Mouse (Mus musculus) midbrain, postnatal 0 days (tissue): ENCODE measurements around the gene Tacr2. TPM values are rescaled to one million over a fixed set of nuclear protein-coding genes. Genes with fewer than 3 reads are reported as not detected.

Experiments used
- ATAC-seq: fragments of 200-750 bp; cut with Nextera tagmentation; 2 replicates; pipeline ENCODE4 v1.8.0; 2017; ENCODE audit warnings: moderate number of reproducible peaks, mild to moderate bottlenecking, moderate TSS enrichment, moderate library complexity; ENCODE audit not compliant: low FRiP score
- DNase-seq: peaks from one replicate; pipeline ENCODE4 v3.0.0-alpha.2; 2015; ENCODE audit warnings: low spot score
- H3K27ac ChIP-seq: fragments of 300-500 bp; sonication (generic); 2 replicates; pipeline ENCODE4 v1.5.1; 2014; ENCODE audit warnings: low read depth, mild to moderate bottlenecking, low read length, mixed read lengths
- H3K27me3 ChIP-seq: fragments of 300-500 bp; sonication (generic); 2 replicates; pipeline ENCODE4 v1.6.1; 2014; ENCODE audit warnings: low read length, control low read depth, mixed read lengths; ENCODE audit not compliant: insufficient read depth
- H3K36me3 ChIP-seq: fragments of 300-500 bp; sonication (generic); 2 replicates; pipeline ENCODE4 v1.6.1; 2014; ENCODE audit warnings: low read length, control low read depth, mixed read lengths; ENCODE audit not compliant: insufficient read depth
- H3K4me1 ChIP-seq: fragments of 300-500 bp; sonication (generic); 2 replicates; pipeline ENCODE4 v1.6.1; 2014; ENCODE audit warnings: mild to moderate bottlenecking, control low read depth, antibody characterized with exemption, low read length, mixed read lengths; ENCODE audit not compliant: insufficient read depth
- H3K4me2 ChIP-seq: fragments of 300-500 bp; sonication (generic); 2 replicates; pipeline ENCODE4 v1.6.1; 2014; ENCODE audit warnings: low read depth, mild to moderate bottlenecking, low read length, mixed read lengths; ENCODE audit not compliant: poor library complexity, severe bottlenecking
- H3K4me3 ChIP-seq: fragments of 300-500 bp; sonication (generic); 2 replicates; pipeline ENCODE4 v1.5.1; 2014; ENCODE audit warnings: low read depth, mild to moderate bottlenecking, low read length, moderate library complexity
- H3K9ac ChIP-seq: fragments of 300-500 bp; sonication (generic); replicated peaks from 2 replicates; pipeline ENCODE4 v1.6.1; 2014; ENCODE audit warnings: mild to moderate bottlenecking, low read length, moderate library complexity, mixed read lengths; ENCODE audit not compliant: poor library complexity, severe bottlenecking
- H3K9me3 ChIP-seq: fragments of 300-500 bp; sonication (generic); 2 replicates; pipeline ENCODE4 v1.6.1; 2016; ENCODE audit warnings: low read length, control low read depth
- CTCF ChIP-seq: IDR thresholded peaks from 2 replicates; pipeline ENCODE4 v1.5.1; 2016; ENCODE audit warnings: antibody characterized with exemption, mild to moderate bottlenecking
- WGBS: fragments of 180-500 bp; shearing (Covaris S2); extraction: QIAGEN DNeasy Blood & Tissue Kit; methylation state at CpG from one replicate; pipeline ENCODE4 v1.1.7; 2014; 5-methylcytosine and 5-hydroxymethylcytosine counted together
- polyA plus RNA-seq: library from polyadenylated mRNA; unstranded; fragments of >200 nt; fragmentation: Nextera tagmentation; extraction: Ambion mirVana; gene quantifications from 2 replicates; pipeline ENCODE4 v1.2.1, GENCODE M21; 2015
- total RNA-seq: library from RNA; depleted of rRNA; stranded (reverse); fragments of >200 nt; gene quantifications from 2 replicates; pipeline ENCODE4 v1.2.3, GENCODE M21; 2014

Tacr2 gene
- total and polyA plus RNA-seq, 2 experiments from 2014 or later, result 0.06 TPM; not detected in 1

DNA sequence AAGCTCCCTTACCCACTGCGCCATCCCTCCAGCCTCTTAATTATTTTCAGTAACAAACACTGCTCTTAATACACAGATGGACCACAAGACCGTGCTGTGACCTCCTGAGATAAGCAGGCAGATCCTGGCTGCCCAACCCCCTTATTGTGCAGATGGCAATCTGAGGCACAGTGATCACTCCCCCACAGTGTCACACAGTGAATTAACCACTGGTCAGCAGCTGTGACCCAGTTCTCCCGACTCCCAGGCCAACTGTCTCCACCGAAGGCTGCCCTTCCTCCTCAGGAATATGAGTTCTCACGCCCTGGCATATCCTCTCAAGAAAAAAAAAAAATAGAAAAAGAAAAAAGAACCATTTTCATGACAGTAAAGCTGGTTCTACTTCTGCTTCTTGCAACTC lies 35.6 kb upstream of the Tacr2 start:
- Histone ChIP-seq H3K9me3 (no peaks in the 10 kb centered on the region), H3K4me2 (no peak overlapping the region), H3K36me3 (no peaks in the 10 kb centered on the region), H3K9ac (no peak overlapping the region), H3K4me1 (no peaks in the 10 kb centered on the region), H3K4me3 (no peak overlapping the region), H3K27ac (no peak overlapping the region), H3K27me3 (no peaks in the 10 kb centered on the region)
- no peak for TF ChIP-seq CTCF
- WGBS, result 45% methylated on average over 5 of the region's 5 CpGs
- ATAC-seq (no peak), DNase-seq (peak; percentile 55)

DNA sequence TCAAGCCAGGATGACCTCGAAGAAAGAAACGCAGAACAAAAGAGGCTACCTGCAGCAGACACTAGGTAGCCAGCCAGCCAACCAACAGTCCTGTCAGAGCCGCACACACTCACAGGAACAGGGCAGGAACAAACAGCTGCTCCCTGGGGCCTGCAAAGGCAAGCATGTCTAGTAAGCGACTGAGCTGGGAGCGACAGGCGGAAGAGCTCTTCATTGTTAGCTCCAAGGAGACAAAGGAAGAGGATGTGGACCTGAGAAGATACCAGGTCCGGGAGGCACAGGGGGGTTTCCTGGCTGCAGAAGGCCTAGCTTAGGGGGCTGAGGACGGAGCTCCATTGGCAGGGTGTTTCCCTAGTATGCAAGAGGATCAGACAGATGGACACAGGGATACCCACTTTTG lies 35.0 kb upstream of the Tacr2 start:
- no peak for TF ChIP-seq CTCF
- WGBS, result 45% methylated on average over 8 of the region's 8 CpGs
- no peak for ATAC-seq

DNA sequence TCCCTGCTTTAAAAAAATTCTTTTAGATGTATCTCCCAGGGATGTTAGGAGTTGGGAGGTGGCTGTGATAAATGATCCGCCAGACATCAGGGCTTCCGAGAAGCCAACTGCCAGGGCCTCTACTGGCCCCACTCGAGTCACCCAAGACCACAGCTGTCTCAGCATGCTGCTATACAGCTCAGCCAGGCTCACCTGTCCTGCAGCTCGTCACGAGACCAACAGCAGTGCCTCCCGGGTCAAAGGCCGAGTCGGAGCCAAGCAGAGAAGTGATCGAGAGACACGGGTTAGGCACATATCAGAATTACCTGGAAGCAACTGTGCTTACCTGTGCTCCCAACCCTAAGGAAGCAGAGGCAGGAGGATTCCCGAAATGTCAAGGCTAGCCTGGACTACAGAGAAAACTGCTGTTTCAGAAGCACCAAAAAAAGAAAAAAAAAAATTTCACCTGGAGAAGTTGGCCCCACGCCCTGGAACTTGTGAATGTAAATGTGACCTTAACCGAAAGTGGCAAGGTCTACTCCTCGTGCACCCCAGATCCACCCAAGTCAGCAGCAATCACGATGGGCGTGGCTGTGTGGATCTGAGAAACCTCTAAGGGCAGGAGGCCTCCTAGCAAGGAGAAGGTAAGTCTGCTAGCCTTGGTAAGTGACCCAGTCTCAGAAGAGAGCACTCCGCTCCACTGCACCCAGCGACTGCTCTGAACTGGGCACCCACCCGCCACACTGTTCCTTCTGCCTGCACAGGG lies 34.0 kb upstream of the Tacr2 start:
- 90% methylated on average over 19 of the region's 19 CpGs for WGBS
- no peak for DNase-seq
- Histone ChIP-seq H3K4me2 (no peak overlapping the region), H3K9ac (no peak overlapping the region), H3K4me3 (no peak overlapping the region), H3K27ac (no peak overlapping the region), H3K36me3 (no peaks in the 10 kb centered on the region), H3K9me3 (no peaks in the 10 kb centered on the region), H3K4me1 (no peaks in the 10 kb centered on the region), H3K27me3 (no peaks in the 10 kb centered on the region)
- ATAC-seq, result no peak
- TF ChIP-seq CTCF, result no peak

More for the DNA sequence above, 35.0 kb upstream of the Tacr2 start:
- Histone ChIP-seq H3K9ac (no peak overlapping the region), H3K36me3 (no peaks in the 10 kb centered on the region), H3K4me3 (no peak overlapping the region), H3K27me3 (no peaks in the 10 kb centered on the region), H3K9me3 (no peaks in the 10 kb centered on the region), H3K4me1 (no peaks in the 10 kb centered on the region), H3K27ac (no peak overlapping the region), H3K4me2 (no peak overlapping the region)
- peak; percentile 31 for DNase-seq

DNA sequence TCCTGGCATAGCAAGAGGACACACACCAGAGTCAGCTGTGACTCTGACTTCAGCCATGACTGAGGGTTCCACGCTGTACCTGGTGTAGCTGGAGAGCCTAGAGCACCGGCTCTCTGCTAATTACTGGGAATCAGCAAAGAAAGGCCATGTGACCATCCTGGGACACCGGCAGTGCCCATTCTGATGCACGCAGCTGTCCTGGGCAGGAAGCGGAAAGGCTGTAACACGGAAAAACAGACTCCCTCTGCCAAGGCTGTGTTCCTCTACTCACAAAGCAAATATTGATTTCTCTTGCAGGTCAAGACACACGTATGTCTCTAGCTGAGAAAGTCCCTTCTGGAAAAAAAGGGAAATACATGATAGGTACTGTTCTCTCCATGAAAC lies 33.5 kb upstream of the Tacr2 start:
- Histone ChIP-seq H3K9ac (no peak overlapping the region), H3K27me3 (no peaks in the 10 kb centered on the region), H3K27ac (no peak overlapping the region), H3K9me3 (no peaks in the 10 kb centered on the region), H3K36me3 (no peaks in the 10 kb centered on the region), H3K4me3 (no peak overlapping the region), H3K4me1 (no peaks in the 10 kb centered on the region), H3K4me2 (no peak overlapping the region)
- DNase-seq, result no peak
- ATAC-seq, result no peak
- TF ChIP-seq CTCF, result no peak
- WGBS, result 75% methylated on average over 7 of the region's 7 CpGs

DNA sequence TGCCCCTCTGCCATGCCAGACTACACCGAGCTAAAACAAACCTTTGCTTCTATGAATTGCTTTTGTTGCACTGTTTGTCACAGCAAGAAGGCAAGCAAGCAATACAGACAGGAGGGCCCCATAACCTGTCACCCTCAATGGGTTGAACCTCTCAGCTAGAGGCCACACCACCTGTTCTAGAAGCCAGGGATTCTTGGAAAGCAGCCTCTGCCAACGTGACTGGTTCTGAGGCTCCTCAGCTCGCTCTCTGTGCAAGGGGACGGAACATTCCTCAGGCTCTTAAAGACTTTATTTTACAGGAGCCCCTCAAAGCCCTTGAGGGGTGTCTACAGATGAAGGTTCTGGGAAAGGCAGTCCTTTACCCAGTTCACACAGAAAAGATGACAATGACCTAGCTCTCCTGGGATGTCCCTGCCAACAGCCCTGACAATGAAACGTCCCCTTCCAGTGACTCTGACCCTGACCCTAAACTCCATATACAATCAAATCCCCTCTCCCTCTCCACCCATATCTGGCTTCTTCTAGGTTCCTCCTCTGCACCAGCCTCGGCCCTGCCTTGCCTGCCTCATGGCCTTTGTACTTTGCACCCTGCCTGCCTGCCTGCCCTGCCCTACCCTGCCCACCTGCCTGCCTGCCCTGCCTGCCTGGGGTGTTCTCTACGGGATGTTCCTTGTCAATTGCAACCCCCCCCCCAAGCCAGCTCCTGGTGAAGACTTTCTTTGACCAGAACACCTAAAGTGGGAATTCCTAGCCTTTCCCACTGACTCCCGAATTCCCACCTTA lies 31.3 kb upstream of the Tacr2 start:
- Histone ChIP-seq H3K4me3 (no peak overlapping the region), H3K27ac (no peak overlapping the region), H3K4me1 (no peaks in the 10 kb centered on the region), H3K9me3 (no peaks in the 10 kb centered on the region), H3K9ac (no peak overlapping the region), H3K27me3 (no peaks in the 10 kb centered on the region), H3K36me3 (no peaks in the 10 kb centered on the region), H3K4me2 (no peak overlapping the region)
- no peak for TF ChIP-seq CTCF
- DNase-seq (no peak), ATAC-seq (no peak)
- 79% methylated on average over 8 of the region's 8 CpGs for WGBS

DNA sequence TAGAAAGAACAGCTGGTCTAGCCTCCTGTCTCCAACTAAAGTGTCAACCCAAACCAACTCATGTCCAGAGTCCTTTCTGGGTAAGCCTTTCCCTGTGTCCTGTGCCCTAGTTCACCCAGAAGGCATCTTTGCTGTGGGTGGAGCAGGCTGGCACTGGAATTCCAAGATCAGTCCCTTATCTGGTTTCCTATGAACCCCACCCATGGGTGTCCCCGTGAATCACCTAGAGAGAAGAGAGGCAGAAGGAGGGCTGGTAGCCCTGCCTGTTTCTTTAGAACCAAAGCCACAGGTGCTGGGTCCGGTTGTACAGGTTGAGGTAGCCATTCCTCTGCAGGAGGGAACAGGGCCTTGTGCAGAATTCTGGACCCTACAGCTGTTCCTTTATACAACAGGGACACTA lies 30.6 kb upstream of the Tacr2 start:
- no peak overlapping the region for H3K4me2 ChIP-seq
- H3K27me3 ChIP-seq, result no peaks in the 10 kb centered on the region
- ATAC-seq, result no peak
- H3K4me3 ChIP-seq, result no peak overlapping the region
- WGBS, result 93% methylated on average over 2 of the region's 2 CpGs
- no peak overlapping the region for H3K27ac ChIP-seq
- no peak overlapping the region for H3K9ac ChIP-seq
- no peak for DNase-seq
- H3K4me1 ChIP-seq, result no peaks in the 10 kb centered on the region
- TF ChIP-seq CTCF, result no peak
- no peaks in the 10 kb centered on the region for H3K9me3 ChIP-seq
- H3K36me3 ChIP-seq, result no peaks in the 10 kb centered on the region
